Mouse (Mus musculus) ES-E14 (cell line): ENCODE measurements around the gene Atg2b. TPM values are rescaled to one million over a fixed set of nuclear protein-coding genes. Genes with fewer than 3 reads are reported as not detected.
A peak's percentile ranks its signal among the peaks of the same experiment; 100 is the strongest.

Source experiments
- DNase-seq: peaks from one replicate; pipeline ENCODE4 v3.0.0-alpha.2; 2013; ENCODE audit warnings: low read depth, low spot score
- H3K27ac ChIP-seq: 2 replicates; pipeline ENCODE4 v1.5.1; 2012; ENCODE audit warnings: low read depth, mild to moderate bottlenecking, low read length, moderate library complexity, mixed read lengths; ENCODE audit not compliant: poor library complexity, insufficient read depth, severe bottlenecking
- H3K36me3 ChIP-seq: 2 replicates; pipeline ENCODE4 v1.6.1; 2012; ENCODE audit warnings: mild to moderate bottlenecking, low read length, moderate library complexity, mixed read lengths; ENCODE audit not compliant: control insufficient read depth, poor library complexity, insufficient read depth, severe bottlenecking
- H3K4me1 ChIP-seq, 2 experiments: fragments of 150-350 bp in 1 of 2; sonication (generic) in 1 of 2; 2 replicates each; pipeline ENCODE4 v1.6.1; 2012; ENCODE audit warnings: low read length in 2 of 2, mild to moderate bottlenecking in 1 of 2, mixed read lengths in 1 of 2; ENCODE audit not compliant: control insufficient read depth in 2 of 2, insufficient read depth in 2 of 2, poor library complexity in 1 of 2
- H3K4me3 ChIP-seq, 2 experiments: fragments of 150-350 bp in 1 of 2; sonication (generic) in 1 of 2; 2 replicates each; pipeline ENCODE4 v1.5.1; 2012; ENCODE audit warnings: low read length in 2 of 2, low read depth in 1 of 2, mild to moderate bottlenecking in 1 of 2, mixed read lengths in 1 of 2; ENCODE audit not compliant: insufficient read depth in 1 of 2, poor library complexity in 1 of 2, severe bottlenecking in 1 of 2
- H3K9ac ChIP-seq: 2 replicates; pipeline ENCODE4 v1.6.1; 2012; ENCODE audit warnings: low read depth, mild to moderate bottlenecking, low read length, mixed read lengths; ENCODE audit not compliant: poor library complexity, insufficient read depth, severe bottlenecking
- H3K9me3 ChIP-seq: fragments of 150-350 bp; sonication (generic); 2 replicates; pipeline ENCODE4 v1.6.1; 2012; ENCODE audit warnings: low read depth, mild to moderate bottlenecking, low read length; ENCODE audit not compliant: control insufficient read depth, insufficient read depth
- CHD2 ChIP-seq: IDR thresholded peaks from 2 replicates; pipeline ENCODE4 v1.6.1; 2014; ENCODE audit warnings: mild to moderate bottlenecking, low read depth, low read length, inconsistent platforms
- HCFC1 ChIP-seq: IDR thresholded peaks from 2 replicates; pipeline ENCODE4 v1.6.1; 2012; ENCODE audit warnings: low read length, inconsistent platforms, borderline replicate concordance; ENCODE audit not compliant: insufficient read depth
- MAFK ChIP-seq: IDR thresholded peaks from 2 replicates; pipeline ENCODE4 v1.6.1; 2014; ENCODE audit warnings: mild to moderate bottlenecking, low read depth, low read length, inconsistent platforms; ENCODE audit not compliant: insufficient read depth
- ZC3H11A ChIP-seq: IDR thresholded peaks from 2 replicates; pipeline ENCODE4 v1.6.1; 2012; ENCODE audit warnings: low read depth, mild to moderate bottlenecking, inconsistent platforms, low read length, borderline replicate concordance
- ZNF384 ChIP-seq: IDR thresholded peaks from 2 replicates; pipeline ENCODE4 v1.6.1; 2012; ENCODE audit warnings: low read depth, low read length, inconsistent platforms
- in situ Hi-C, 2 experiments: fragments of 600-800 bp; cut with MboI; formaldehyde crosslinking; loops; one replicate each; pipeline ENCODE4 v1.15.1; 2025; ENCODE audit warnings: low sequenced_read_pairs in 2 of 2, inconsistent platforms in 1 of 2; ENCODE audit not compliant: unreplicated experiment in 2 of 2
- total RNA-seq: library from RNA; depleted of rRNA; stranded (reverse); fragments of 300-350 nt; gene quantifications from 2 replicates; pipeline ENCODE4 v1.2.3, GENCODE M21; 2012

Gene Atg2b
- total RNA-seq, 1 experiment: 25.2 TPM

GRCm38 (mm10) chr12:105697104-105697780, 12.2 kb upstream of the Atg2b start:
- peaks cover 2% of the 10 kb centered on the region; the same call in 1 of the 2 replicates for H3K36me3 ChIP-seq
- H3K9ac ChIP-seq: no peak overlapping the region
- no peak for DNase-seq
- peaks cover 0 to 10% of the 10 kb centered on the region in 2 experiments; a peak in 2 of 4 replicates for H3K4me1 ChIP-seq
- TF ChIP-seq ZC3H11A (no peak), MAFK (no peak), ZNF384 (no peak), HCFC1 (no peak), CHD2 (no peak)
- no peaks in the 10 kb centered on the region for H3K9me3 ChIP-seq
- H3K27ac ChIP-seq: no peak overlapping the region
- in situ Hi-C loops: no loop called here
- H3K4me3 ChIP-seq: no peak overlapping the region

GRCm38 (mm10) chr12:105695848-105696247, 10.8 kb upstream of the Atg2b start:
- Histone ChIP-seq H3K9me3 (no peaks in the 10 kb centered on the region), H3K36me3 (peaks cover 2% of the 10 kb centered on the region; the same call in 1 of the 2 replicates), H3K4me3 (no peak overlapping the region), H3K9ac (peak overlapping the region; percentile 31; the same call in 1 of the 2 replicates), H3K27ac (no peak overlapping the region), H3K4me1 (peaks cover 0 to 10% of the 10 kb centered on the region in 2 experiments; a peak in 2 of 4 replicates)
- in situ Hi-C loops: no loop called here
- TF ChIP-seq HCFC1 (no peak), CHD2 (no peak), MAFK (no peak), ZNF384 (no peak), ZC3H11A (no peak)
- peak; percentile 20 for DNase-seq

GRCm38 (mm10) chr12:105694021-105694420, 9.0 kb upstream of the Atg2b start:
- H3K27ac ChIP-seq: no peak overlapping the region
- no peak for TF ChIP-seq HCFC1
- no peak for TF ChIP-seq ZNF384
- TF ChIP-seq CHD2: no peak
- TF ChIP-seq MAFK: no peak
- no peak for TF ChIP-seq ZC3H11A
- no peak overlapping the region for H3K9ac ChIP-seq
- no peak overlapping the region for H3K4me3 ChIP-seq
- no peak for DNase-seq
- H3K9me3 ChIP-seq: no peaks in the 10 kb centered on the region
- peaks cover 2% of the 10 kb centered on the region; the same call in 1 of the 2 replicates for H3K36me3 ChIP-seq
- H3K4me1 ChIP-seq: peaks cover 0 to 5% of the 10 kb centered on the region in 2 experiments; a peak in 1 of 4 replicates
- in situ Hi-C loops: no loop called here

GRCm38 (mm10) chr12:105689435-105689834, 4.4 kb upstream of the Atg2b start:
- Histone ChIP-seq H3K27ac (no peak overlapping the region), H3K9me3 (no peaks in the 10 kb centered on the region), H3K4me1 (no peaks in the 10 kb centered on the region; a peak in 1 of 4 replicates), H3K9ac (no peak overlapping the region), H3K36me3 (peaks cover 2% of the 10 kb centered on the region; the same call in 1 of the 2 replicates), H3K4me3 (no peak overlapping the region)
- no peak for DNase-seq
- TF ChIP-seq CHD2: no peak
- TF ChIP-seq MAFK: no peak
- no peak for TF ChIP-seq ZNF384
- no peak for TF ChIP-seq ZC3H11A
- no peak for TF ChIP-seq HCFC1
- in situ Hi-C loops: no loop called here
